Mouse (Mus musculus): ENCODE measurements at regions not wholly inside any gene's neighbourhood (a gene's known extent, or its start where the extent isn't known, plus 50 kb on each side); places are given as distances from the start of the nearest gene placed in this dataset.

GRCm38 (mm10) chr1:75612083-75612720 is 66.1 kb downstream of the Slc4a3 start:
- Histone ChIP-seq H3K9me3 (replicated peaks; ENCODE audit: control insufficient read depth, insufficient read depth, low read length, poor library complexity, severe bottlenecking) (no peaks in the 10 kb centered on the region), H3K9ac (ENCODE audit: low read depth, poor library complexity, severe bottlenecking) (no peak overlapping the region), H3K27me3 (ENCODE audit: control insufficient read depth, insufficient read depth, low read length, poor library complexity, severe bottlenecking) (no peaks in the 10 kb centered on the region), H3K4me3 (ENCODE audit: low read depth, low read length) (no peak overlapping the region), H3K36me3 (ENCODE audit: control insufficient read depth, insufficient read depth, low read length, poor library complexity, severe bottlenecking) (no peaks in the 10 kb centered on the region), H3K27ac (ENCODE audit: insufficient read depth, low read length) (no peak overlapping the region), H3K4me1 (ENCODE audit: control insufficient read depth, insufficient read depth, low read length) (peaks cover 6% of the 10 kb centered on the region)
- TF ChIP-seq CTCF (IDR thresholded peaks at IDR 0.05; ENCODE audit: low read depth, low read length) (no peak), EP300 (IDR thresholded peaks at IDR 0.05; ENCODE audit: insufficient read depth, low read depth, low read length) (no peak), POLR2A (IDR thresholded peaks at IDR 0.05; ENCODE audit: insufficient read depth, low read length) (no peak)

DNA sequence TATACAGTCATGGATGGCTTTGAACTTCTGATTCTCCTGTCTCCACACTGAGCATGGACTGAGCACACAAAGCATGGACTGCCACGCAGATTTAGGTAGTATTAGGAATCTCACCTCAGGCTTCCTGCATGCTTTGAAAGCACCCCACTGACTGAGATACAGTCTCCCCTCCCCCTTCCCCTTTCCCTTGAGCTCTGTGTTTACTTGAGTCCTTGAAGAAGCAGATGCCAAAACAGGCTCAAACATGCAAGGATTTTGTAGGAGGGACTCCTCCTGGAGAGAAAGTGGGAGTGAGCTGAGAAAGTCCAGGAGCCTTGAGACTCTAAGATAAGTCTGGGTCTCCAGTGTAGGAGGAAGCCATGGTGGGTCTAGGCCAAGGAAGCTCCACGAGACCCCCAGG is 67.1 kb downstream of the Slc4a3 start:
- no peak for TF ChIP-seq CTCF (IDR thresholded peaks at IDR 0.05; ENCODE audit: low read depth, low read length)
- no peak for TF ChIP-seq EP300 (IDR thresholded peaks at IDR 0.05; ENCODE audit: insufficient read depth, low read depth, low read length)
- TF ChIP-seq POLR2A (IDR thresholded peaks at IDR 0.05; ENCODE audit: insufficient read depth, low read length) = no peak
- Histone ChIP-seq H3K4me1 (ENCODE audit: control insufficient read depth, insufficient read depth, low read length) (peaks cover 6% of the 10 kb centered on the region), H3K27ac (ENCODE audit: insufficient read depth, low read length) (no peak overlapping the region), H3K27me3 (ENCODE audit: control insufficient read depth, insufficient read depth, low read length, poor library complexity, severe bottlenecking) (no peaks in the 10 kb centered on the region), H3K4me3 (ENCODE audit: low read depth, low read length) (no peak overlapping the region), H3K9me3 (replicated peaks; ENCODE audit: control insufficient read depth, insufficient read depth, low read length, poor library complexity, severe bottlenecking) (no peaks in the 10 kb centered on the region), H3K36me3 (ENCODE audit: control insufficient read depth, insufficient read depth, low read length, poor library complexity, severe bottlenecking) (no peaks in the 10 kb centered on the region), H3K9ac (ENCODE audit: low read depth, poor library complexity, severe bottlenecking) (no peak overlapping the region)

DNA sequence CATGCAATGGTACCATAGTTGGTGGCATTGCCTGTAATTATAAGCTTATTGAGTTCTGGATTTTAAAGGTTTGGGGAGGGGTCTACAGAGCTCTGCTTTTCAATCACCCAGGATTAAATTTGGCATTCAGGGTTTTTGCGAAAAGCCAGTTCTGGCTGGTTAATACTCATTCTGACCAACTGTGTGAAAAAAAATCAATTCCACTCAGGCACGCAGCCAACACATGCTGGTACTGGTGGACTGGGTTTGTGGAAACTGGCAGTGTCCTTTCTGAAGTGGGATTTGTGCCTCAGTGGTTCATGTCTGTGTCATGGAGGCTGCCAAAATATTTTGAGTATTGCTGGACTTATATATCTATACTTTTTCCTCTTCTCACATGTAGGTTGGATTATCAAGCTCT is 70.9 kb downstream of the Slc4a3 start:
- TF ChIP-seq EP300 (IDR thresholded peaks at IDR 0.05; ENCODE audit: insufficient read depth, low read depth, low read length) (no peak), CTCF (IDR thresholded peaks at IDR 0.05; ENCODE audit: low read depth, low read length) (no peak), POLR2A (IDR thresholded peaks at IDR 0.05; ENCODE audit: insufficient read depth, low read length) (no peak)
- no peak overlapping the region for H3K27ac ChIP-seq (ENCODE audit: insufficient read depth, low read length)
- H3K9me3 ChIP-seq (replicated peaks; ENCODE audit: control insufficient read depth, insufficient read depth, low read length, poor library complexity, severe bottlenecking) = no peaks in the 10 kb centered on the region
- no peak overlapping the region for H3K4me3 ChIP-seq (ENCODE audit: low read depth, low read length)
- no peaks in the 10 kb centered on the region for H3K27me3 ChIP-seq (ENCODE audit: control insufficient read depth, insufficient read depth, low read length, poor library complexity, severe bottlenecking)
- H3K9ac ChIP-seq (ENCODE audit: low read depth, poor library complexity, severe bottlenecking) = no peak overlapping the region
- H3K4me1 ChIP-seq (ENCODE audit: control insufficient read depth, insufficient read depth, low read length) = peaks cover 4% of the 10 kb centered on the region
- no peaks in the 10 kb centered on the region for H3K36me3 ChIP-seq (ENCODE audit: control insufficient read depth, insufficient read depth, low read length, poor library complexity, severe bottlenecking)

GRCm38 (mm10) chr1:75618367-75618790 is 72.3 kb downstream of the Slc4a3 start:
- Histone ChIP-seq H3K4me3 (ENCODE audit: low read depth, low read length) (no peak overlapping the region), H3K9me3 (replicated peaks; ENCODE audit: control insufficient read depth, insufficient read depth, low read length, poor library complexity, severe bottlenecking) (no peaks in the 10 kb centered on the region), H3K9ac (ENCODE audit: low read depth, poor library complexity, severe bottlenecking) (no peak overlapping the region), H3K36me3 (ENCODE audit: control insufficient read depth, insufficient read depth, low read length, poor library complexity, severe bottlenecking) (no peaks in the 10 kb centered on the region), H3K27ac (ENCODE audit: insufficient read depth, low read length) (no peak overlapping the region), H3K4me1 (ENCODE audit: control insufficient read depth, insufficient read depth, low read length) (no peaks in the 10 kb centered on the region), H3K27me3 (ENCODE audit: control insufficient read depth, insufficient read depth, low read length, poor library complexity, severe bottlenecking) (no peaks in the 10 kb centered on the region)
- no peak for TF ChIP-seq CTCF (IDR thresholded peaks at IDR 0.05; ENCODE audit: low read depth, low read length)
- no peak for TF ChIP-seq POLR2A (IDR thresholded peaks at IDR 0.05; ENCODE audit: insufficient read depth, low read length)
- no peak for TF ChIP-seq EP300 (IDR thresholded peaks at IDR 0.05; ENCODE audit: insufficient read depth, low read depth, low read length)

DNA sequence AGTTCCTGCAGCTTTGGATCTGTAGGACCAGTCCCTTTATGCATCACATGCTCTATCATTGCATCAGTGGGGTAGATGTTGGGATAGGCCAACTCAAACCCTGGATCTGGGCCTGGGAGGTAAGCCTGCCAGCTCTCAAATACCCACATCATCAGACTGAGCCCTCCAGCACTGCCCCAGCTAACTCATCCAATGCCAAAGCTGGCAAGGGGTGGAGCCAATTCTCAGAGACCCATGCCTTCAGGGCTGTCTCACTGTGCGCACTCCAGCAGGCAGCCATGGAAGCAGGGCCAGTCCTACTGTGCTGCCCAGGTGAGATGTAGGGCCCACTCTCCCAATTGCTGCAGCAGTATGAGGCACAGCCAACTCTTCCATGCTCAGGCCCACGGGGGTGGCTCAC is 84.2 kb downstream of the Slc4a3 start:
- H3K9me3 ChIP-seq (replicated peaks; ENCODE audit: control insufficient read depth, insufficient read depth, low read length, poor library complexity, severe bottlenecking) = no peaks in the 10 kb centered on the region
- no peaks in the 10 kb centered on the region for H3K36me3 ChIP-seq (ENCODE audit: control insufficient read depth, insufficient read depth, low read length, poor library complexity, severe bottlenecking)
- H3K27ac ChIP-seq (ENCODE audit: insufficient read depth, low read length) = no peak overlapping the region
- H3K27me3 ChIP-seq (ENCODE audit: control insufficient read depth, insufficient read depth, low read length, poor library complexity, severe bottlenecking) = no peaks in the 10 kb centered on the region
- TF ChIP-seq CTCF (IDR thresholded peaks at IDR 0.05; ENCODE audit: low read depth, low read length) = no peak
- no peak for TF ChIP-seq POLR2A (IDR thresholded peaks at IDR 0.05; ENCODE audit: insufficient read depth, low read length)
- no peak for TF ChIP-seq EP300 (IDR thresholded peaks at IDR 0.05; ENCODE audit: insufficient read depth, low read depth, low read length)
- H3K4me3 ChIP-seq (ENCODE audit: low read depth, low read length) = no peak overlapping the region
- H3K9ac ChIP-seq (ENCODE audit: low read depth, poor library complexity, severe bottlenecking) = no peak overlapping the region
- H3K4me1 ChIP-seq (ENCODE audit: control insufficient read depth, insufficient read depth, low read length) = no peaks in the 10 kb centered on the region

- H3K27ac ChIP-seq (ENCODE audit: insufficient read depth, low read length) = no peak overlapping the region
- H3K27me3 ChIP-seq (ENCODE audit: control insufficient read depth, insufficient read depth, low read length, poor library complexity, severe bottlenecking) = no peaks in the 10 kb centered on the region
- no peaks in the 10 kb centered on the region for H3K36me3 ChIP-seq (ENCODE audit: control insufficient read depth, insufficient read depth, low read length, poor library complexity, severe bottlenecking)
- no peak overlapping the region for H3K4me3 ChIP-seq (ENCODE audit: low read depth, low read length)
- TF ChIP-seq POLR2A (IDR thresholded peaks at IDR 0.05; ENCODE audit: insufficient read depth, low read length) (no peak), EP300 (IDR thresholded peaks at IDR 0.05; ENCODE audit: insufficient read depth, low read depth, low read length) (no peak), CTCF (IDR thresholded peaks at IDR 0.05; ENCODE audit: low read depth, low read length) (no peak)
- H3K9me3 ChIP-seq (replicated peaks; ENCODE audit: control insufficient read depth, insufficient read depth, low read length, poor library complexity, severe bottlenecking) = no peaks in the 10 kb centered on the region
- H3K9ac ChIP-seq (ENCODE audit: low read depth, poor library complexity, severe bottlenecking) = no peak overlapping the region
- no peaks in the 10 kb centered on the region for H3K4me1 ChIP-seq (ENCODE audit: control insufficient read depth, insufficient read depth, low read length)
Observed at GRCm38 (mm10) chr1:75631729-75632128, 85.7 kb downstream of the Slc4a3 start.
